Mouse (Mus musculus) common myeloid progenitor, adult 5-6 weeks (primary cell): ENCODE results near the gene Grwd1. TPM values are rescaled to one million over a fixed set of nuclear protein-coding genes. Genes with fewer than 3 reads are reported as not detected.
A peak's percentile ranks its signal among the peaks of the same experiment; 100 is the strongest.
"Not testable (repeated sequence)": the region's sequence is repeated elsewhere in the genome, so short reads cannot be mapped to it uniquely, and the experiment has no call there.

Experiments
- ATAC-seq: replicated peaks from 2 replicates; pipeline ENCODE4 v1.8.0; 2016; ENCODE audit warnings: low read depth, mild to moderate bottlenecking, moderate TSS enrichment, inconsistent platforms; ENCODE audit not compliant: poor library complexity, severe bottlenecking
- total RNA-seq: library from RNA; stranded (forward); fragments of 200-1000, 187-1606 nt; gene quantifications from 2 replicates; pipeline ENCODE4 v1.2.3, GENCODE M21; 2017

Grwd1 gene
- 26.9 and 27.6 TPM in 2 replicates for total RNA-seq

- peak; percentile 94 for ATAC-seq
Observed at GRCm38 (mm10) chr7:45830427-45831127, at the start of gene Grwd1. Grwd1 (minus strand) TSS chr7:45830944.

- ATAC-seq = no peak
Observed at GRCm38 (mm10) chr7:45880531-45880930, 49.8 kb upstream of the Grwd1 start.

- ATAC-seq = not testable (repeated sequence)
Observed at GRCm38 (mm10) chr7:45878278-45878677, 47.5 kb upstream of the Grwd1 start, which contains the start of gene Grin2d. Grin2d (minus strand) TSS chr7:45878378.

GRCm38 (mm10) chr7:45876895-45877294 is 46.2 kb upstream of the Grwd1 start:
- no peak for ATAC-seq

- peak; percentile 54 for ATAC-seq
Observed at GRCm38 (mm10) chr7:45873061-45873947, 42.6 kb upstream of the Grwd1 start.

- ATAC-seq = peak; percentile 90
Observed at GRCm38 (mm10) chr7:45872624-45873023, 41.9 kb upstream of the Grwd1 start, which contains the start of gene Kdelr1. Kdelr1 (plus strand) TSS chr7:45872772.

- no peak for ATAC-seq
Observed at GRCm38 (mm10) chr7:45870282-45871058, 39.7 kb upstream of the Grwd1 start.

GRCm38 (mm10) chr7:45869787-45870186 is 39.0 kb upstream of the Grwd1 start:
- no peak for ATAC-seq

GRCm38 (mm10) chr7:45869107-45869670 is 38.4 kb upstream of the Grwd1 start:
- no peak for ATAC-seq

- ATAC-seq = no peak
Observed at GRCm38 (mm10) chr7:45867871-45868270, 37.1 kb upstream of the Grwd1 start.

GRCm38 (mm10) chr7:45865925-45866910 is 35.5 kb upstream of the Grwd1 start:
- peak; percentile 61 for ATAC-seq

GRCm38 (mm10) chr7:45864435-45864834 is 33.7 kb upstream of the Grwd1 start:
- ATAC-seq = no peak

GRCm38 (mm10) chr7:45862804-45863203 is 32.1 kb upstream of the Grwd1 start:
- ATAC-seq = no peak

GRCm38 (mm10) chr7:45859008-45859407 is 28.3 kb upstream of the Grwd1 start:
- no peak for ATAC-seq

GRCm38 (mm10) chr7:45856950-45857901 is 26.5 kb upstream of the Grwd1 start:
- ATAC-seq = peak; percentile 51

GRCm38 (mm10) chr7:45853089-45853488 is 22.3 kb upstream of the Grwd1 start:
- no peak for ATAC-seq

- ATAC-seq = no peak
Observed at GRCm38 (mm10) chr7:45850661-45851060, 19.9 kb upstream of the Grwd1 start.
